In the genomic region with DNA sequence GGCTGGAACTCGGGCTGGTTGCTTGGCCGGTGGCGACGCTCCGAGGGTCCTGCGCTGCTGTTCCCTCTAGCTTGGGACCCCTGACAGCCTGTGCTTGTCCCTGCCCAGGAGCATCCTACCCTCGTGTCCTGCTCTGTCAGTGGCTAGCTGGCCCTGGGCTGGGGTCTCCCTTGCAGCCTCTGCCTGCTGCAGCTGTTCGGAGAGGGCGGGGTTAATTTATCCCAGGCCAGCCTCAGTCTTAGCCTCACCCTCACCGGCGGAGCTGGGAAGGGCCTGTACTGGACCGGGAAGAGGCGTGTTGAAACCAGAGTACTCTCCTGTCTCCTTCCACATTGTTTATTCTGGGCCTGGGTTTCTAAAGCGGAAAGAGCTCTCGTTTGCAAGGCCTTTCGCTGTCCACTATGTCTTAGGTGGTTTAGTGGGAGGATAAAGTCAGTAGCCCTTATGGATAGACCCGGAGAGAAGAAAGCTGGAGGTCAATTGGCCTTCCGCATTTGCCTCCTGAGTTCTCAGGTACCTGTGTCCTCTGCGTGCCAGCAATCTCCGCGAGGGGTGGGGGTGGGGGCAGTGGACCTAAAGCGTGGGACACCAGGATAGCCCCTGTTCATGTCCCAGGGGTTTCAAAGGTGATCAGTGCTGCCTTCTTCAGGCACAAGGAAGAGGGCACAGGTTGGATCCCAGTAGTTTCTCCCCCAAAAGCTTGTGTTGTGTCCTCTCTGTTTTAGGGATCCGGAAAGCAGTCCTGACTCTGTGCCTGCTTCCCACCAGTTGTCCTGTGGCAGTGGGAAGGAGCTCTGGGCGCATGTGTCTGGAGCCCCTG, we compare ENCODE assay signal across 8 mouse cellular contexts. TPM values are rescaled to one million over a fixed set of nuclear protein-coding genes. Genes with fewer than 3 reads are reported as not detected.
DNase-seq lines count a peak whose midpoint lies in the region; ATAC-seq lines count a peak whose summit lies in the region.

No protein-coding gene starts in this region.

- WGBS in forebrain, embryonic 11.5 days, result 4% methylated on average over 24 of the region's 24 CpGs
- 4% methylated on average over 24 of the region's 24 CpGs for WGBS in hindbrain, embryonic 16.5 days

- H3K9me3 ChIP-seq in megakaryocyte, embryonic 14.5 days, result no peaks in the 10 kb centered on the region
- H3K9me3 ChIP-seq in forebrain, embryonic 11.5 days (ENCODE audit: control insufficient read depth, low read length), result no peaks in the 10 kb centered on the region
- no peaks in the 10 kb centered on the region for H3K9me3 ChIP-seq in hindbrain, embryonic 16.5 days (ENCODE audit: control insufficient read depth, low read length)

- no peak overlapping the region for H3K27ac ChIP-seq in forebrain, embryonic 11.5 days (ENCODE audit: low read depth, low read length)
- no peak overlapping the region for H3K27ac ChIP-seq in hindbrain, embryonic 16.5 days (ENCODE audit: low read depth, low read length)

- ATAC-seq in megakaryocyte, adult 5-6 weeks (ENCODE audit: poor library complexity, severe bottlenecking), result no peak
- ATAC-seq in forebrain, embryonic 11.5 days (replicated peaks; ENCODE audit: low FRiP score), result peak; percentile 47; the same call in 1 of the 2 replicates
- no peak for ATAC-seq in hindbrain, embryonic 16.5 days
- ATAC-seq in monocyte, adult 5-6 weeks (replicated peaks; ENCODE audit: insufficient number of reproducible peaks, low FRiP score, low TSS enrichment, poor library complexity, severe bottlenecking), result no peak

- DNase-seq in forebrain, embryonic 11.5 days (ENCODE audit: low spot score), result peak; percentile 69
- DNase-seq in lung, adult 18-20 months, result peak; percentile 83 to 87
- DNase-seq in retina, postnatal 1 day, result peak; percentile 55
- DNase-seq in left cerebral cortex, postnatal 14 days (ENCODE audit: low spot score in 2 of 2), result no peak

- peaks cover 18% of the 10 kb centered on the region for H3K4me1 ChIP-seq in megakaryocyte, embryonic 14.5 days
- H3K4me1 ChIP-seq in forebrain, embryonic 11.5 days (replicated peaks; ENCODE audit: control insufficient read depth, insufficient read depth, low read length), result peaks cover 8% of the 10 kb centered on the region; the same call in 1 of the 2 replicates
- peaks cover 12% of the 10 kb centered on the region for H3K4me1 ChIP-seq in hindbrain, embryonic 16.5 days (ENCODE audit: control insufficient read depth, insufficient read depth, low read depth, low read length)

- H3K36me3 ChIP-seq in megakaryocyte, embryonic 14.5 days (replicated peaks; ENCODE audit: low read length), result no peaks in the 10 kb centered on the region
- no peaks in the 10 kb centered on the region for H3K36me3 ChIP-seq in forebrain, embryonic 11.5 days (ENCODE audit: control insufficient read depth, insufficient read depth, low read length)
- no peaks in the 10 kb centered on the region for H3K36me3 ChIP-seq in hindbrain, embryonic 16.5 days (ENCODE audit: control insufficient read depth, insufficient read depth, low read length)

- intact Hi-C loops in left cerebral cortex, postnatal 14 days (cut with DNase I), result loop anchor here (5.0 kb wide), 2 partner anchors 44 to 111 kb away; no protein-coding TSS in a partner anchor

- peak overlapping the region; percentile 89 for H3K4me3 ChIP-seq in megakaryocyte, embryonic 14.5 days (replicated peaks)
- peak overlapping the region; percentile 51 for H3K4me3 ChIP-seq in forebrain, embryonic 11.5 days (ENCODE audit: low read depth, low read length)
- H3K4me3 ChIP-seq in hindbrain, embryonic 16.5 days (ENCODE audit: low read length), result peak overlapping the region; percentile 69

- H3K9ac ChIP-seq in forebrain, embryonic 11.5 days (ENCODE audit: low read length), result peak overlapping the region; percentile 49; the same call in 1 of the 2 replicates
- peak overlapping the region; percentile 69 for H3K9ac ChIP-seq in hindbrain, embryonic 16.5 days (ENCODE audit: low read depth, low read length)

- H3K4me2 ChIP-seq in forebrain, embryonic 11.5 days (ENCODE audit: low read depth, low read length, severe bottlenecking), result peak overlapping the region; percentile 95
- peak overlapping the region; percentile 98 for H3K4me2 ChIP-seq in hindbrain, embryonic 16.5 days (ENCODE audit: low read length)

- peaks cover 64% of the 10 kb centered on the region for H3K27me3 ChIP-seq in megakaryocyte, embryonic 14.5 days (replicated peaks)
- peaks cover 28% of the 10 kb centered on the region for H3K27me3 ChIP-seq in forebrain, embryonic 11.5 days (ENCODE audit: control insufficient read depth, insufficient read depth, low read length)
- H3K27me3 ChIP-seq in hindbrain, embryonic 16.5 days (replicated peaks; ENCODE audit: control insufficient read depth, insufficient read depth, low read length), result peaks cover 18% of the 10 kb centered on the region

RNA-seq across cellular contexts. Expression of gene Mical2, which starts 1.0 kb away (rescaled TPM):
- polyA plus RNA-seq in megakaryocyte, embryonic 14.5 days (2012; ENCODE audit: insufficient read depth, low replicate concordance), result 0.22 and 0.24 TPM in 2 replicates
- total RNA-seq in megakaryocyte, adult 5-6 weeks (2015), result 1.1 and 1.8 TPM in 2 replicates
- total RNA-seq in megakaryocyte, adult 5-6 weeks (2017), result 0.69 and 1.1 TPM in 2 replicates
- 1.9 and 2.1 TPM in 2 replicates for polyA plus RNA-seq in forebrain, embryonic 11.5 days (2014; fragmentation: Nextera tagmentation; extraction: Ambion mirVana)
- 6.0 and 7.2 TPM in 2 replicates for polyA plus RNA-seq in hindbrain, embryonic 16.5 days (2015; fragmentation: Nextera tagmentation; extraction: Ambion mirVana)
- 0.75 to 3.9 TPM (median 1.6 TPM) in 3 replicates for total RNA-seq in monocyte, adult 5-6 weeks (2017)
- 100 to 1,000 TPM; 497 to 557 TPM for total RNA-seq in left cerebral cortex, postnatal 14 days (2021)

Comparison
In these comparisons a context has a peak if more than half of its experiments do, and no peak if none do; other contexts are left out.
1. DNase-seq: peak in forebrain, embryonic 11.5 days (single experiment), lung, adult 18-20 months (2 of 2) and retina, postnatal 1 day (single experiment); none in left cerebral cortex, postnatal 14 days (0 of 2).
2. RNA of gene Mical2, which starts 1.0 kb away (total RNA-seq): 497 to 557 TPM in left cerebral cortex, postnatal 14 days; 0.75 to 3.9 TPM in monocyte, adult 5-6 weeks and 0.69 to 1.8 TPM in megakaryocyte, adult 5-6 weeks; every median in the first group is over 100 times any median in the second.
3. Peak in every context shown above with its lines, with median percentiles within 50 percentile points of each other: H3K4me3 ChIP-seq.